Mouse (Mus musculus) T-helper 1 cell (primary cell): ENCODE data around the gene BC049730.
"Not testable (repeated sequence)": the region's sequence is repeated elsewhere in the genome, so short reads cannot be mapped to it uniquely, and the experiment has no call there.

Experiments
- in situ Hi-C: fragments of 300-600 bp; cut with MboI, MseI; formaldehyde crosslinking; loops from one replicate; pipeline ENCODE4 v1.15.1; 2025; ENCODE audit warnings: high pct_unique_total_duplicates

BC049730 gene

GRCm38 (mm10) chr7:24708832-24709292 lies at the start of gene BC049730:
Gene BC049730, plus strand, starts transcription at chr7:24709242.
- in situ Hi-C loops: no loop called here

GRCm38 (mm10) chr7:24659737-24660357 lies 49.2 kb upstream of the BC049730 start:
- in situ Hi-C loops: loop anchor here (5.0 kb wide), 1 partner anchor 53 kb away; no protein-coding TSS in a partner anchor

- in situ Hi-C loops: no loop called here
Observed at GRCm38 (mm10) chr7:24661118-24661904, 47.7 kb upstream of the BC049730 start.

GRCm38 (mm10) chr7:24662575-24662974 lies 46.5 kb upstream of the BC049730 start:
- in situ Hi-C loops: no loop called here

- in situ Hi-C loops: no loop called here
Observed at GRCm38 (mm10) chr7:24664301-24664700, 44.7 kb upstream of the BC049730 start.

GRCm38 (mm10) chr7:24664959-24665358 lies 44.1 kb upstream of the BC049730 start:
- in situ Hi-C loops: no loop called here

GRCm38 (mm10) chr7:24671944-24672439 lies 37.0 kb upstream of the BC049730 start:
- in situ Hi-C loops: no loop called here

- in situ Hi-C loops: no loop called here
Observed at GRCm38 (mm10) chr7:24676575-24676974, 32.5 kb upstream of the BC049730 start, which contains the start of gene Tex101. Gene Tex101, minus strand, starts transcription at chr7:24676675.

GRCm38 (mm10) chr7:24684121-24684520 lies 24.9 kb upstream of the BC049730 start:
- in situ Hi-C loops: not testable (repeated sequence)

GRCm38 (mm10) chr7:24687519-24687918 lies 21.5 kb upstream of the BC049730 start:
- in situ Hi-C loops: loop anchor here (5.0 kb wide), 1 partner anchor 40 kb away; the partner anchor contains the start of gene Gm4763

GRCm38 (mm10) chr7:24692693-24693092 lies 16.3 kb upstream of the BC049730 start:
- in situ Hi-C loops: not testable (repeated sequence)

- in situ Hi-C loops: not testable (repeated sequence)
Observed at GRCm38 (mm10) chr7:24697891-24698290, 11.2 kb upstream of the BC049730 start.

GRCm38 (mm10) chr7:24702841-24703240 lies 6.2 kb upstream of the BC049730 start:
- in situ Hi-C loops: not testable (repeated sequence)

GRCm38 (mm10) chr7:24715039-24715438 lies 6.0 kb downstream of the BC049730 start:
- in situ Hi-C loops: no loop called here

- in situ Hi-C loops: loop anchor here (5.0 kb wide), 1 partner anchor 40 kb away; no protein-coding TSS in a partner anchor
Observed at GRCm38 (mm10) chr7:24726808-24727207, 17.8 kb downstream of the BC049730 start, which contains the start of gene Gm4763. Gene Gm4763, minus strand, starts transcription at chr7:24726908.

- in situ Hi-C loops: no loop called here
Observed at GRCm38 (mm10) chr7:24735970-24736670, 27.1 kb downstream of the BC049730 start.

- in situ Hi-C loops: no loop called here
Observed at GRCm38 (mm10) chr7:24750695-24751094, 41.7 kb downstream of the BC049730 start.

GRCm38 (mm10) chr7:24751610-24752009 lies 42.6 kb downstream of the BC049730 start:
- in situ Hi-C loops: no loop called here

GRCm38 (mm10) chr7:24753476-24753875 lies 44.4 kb downstream of the BC049730 start:
- in situ Hi-C loops: no loop called here

- in situ Hi-C loops: no loop called here
Observed at GRCm38 (mm10) chr7:24758520-24758919, 49.5 kb downstream of the BC049730 start.

GRCm38 (mm10) chr7:24760211-24760610 lies 51.2 kb downstream of the BC049730 start, which contains the start of gene Cd177:
Gene Cd177, minus strand, starts transcription at chr7:24760311.
- in situ Hi-C loops: no loop called here

- in situ Hi-C loops: no loop called here
Observed at GRCm38 (mm10) chr7:24761161-24761560, 52.1 kb downstream of the BC049730 start.
